Mouse (Mus musculus): ENCODE measurements around the gene Sp2. TPM values are rescaled to one million over a fixed set of nuclear protein-coding genes. Genes with fewer than 3 reads are reported as not detected.
A peak's percentile ranks its signal among the peaks of the same experiment; 100 is the strongest.

The Sp2 gene
- polyA plus RNA-seq, 1 experiment from 2014 or later, result 15.0 TPM

GRCm38 (mm10) chr11:96980021-96980420 lies 2.7 kb downstream of the Sp2 start:
- H3K36me3 ChIP-seq (ENCODE audit: control insufficient read depth, insufficient read depth, low read length), result no peaks in the 10 kb centered on the region
- peaks cover 10 to 16% of the 10 kb centered on the region in 2 experiments for H3K4me1 ChIP-seq (ENCODE audit: control insufficient read depth in 2 of 2, insufficient read depth in 2 of 2, low read length in 2 of 2)
- H3K4me3 ChIP-seq (ENCODE audit: control insufficient read depth in 1 of 2, insufficient read depth in 1 of 2, low read depth in 1 of 2, low read length in 2 of 2), result no peak overlapping the region
- H3K27me3 ChIP-seq (ENCODE audit: control insufficient read depth, insufficient read depth, low read length), result peaks cover 20% of the 10 kb centered on the region
- H3K27ac ChIP-seq (replicated peaks in 1 of 2; ENCODE audit: control insufficient read depth in 1 of 2, insufficient read depth in 1 of 2, low read depth in 2 of 2, low read length in 2 of 2), result no peak overlapping the region
- H3K4me2 ChIP-seq (ENCODE audit: low read length), result no peak overlapping the region
- H3K9me3 ChIP-seq (ENCODE audit: control insufficient read depth, low read length), result no peaks in the 10 kb centered on the region
- no peak for ATAC-seq (ENCODE audit: insufficient number of reproducible peaks, insufficient read depth, low FRiP score, low read depth)
- no peak overlapping the region for H3K9ac ChIP-seq (ENCODE audit: low read length)
- WGBS, result 71% methylated on average over 5 of the region's 5 CpGs

GRCm38 (mm10) chr11:96979329-96979728 lies 3.4 kb downstream of the Sp2 start:
- Histone ChIP-seq H3K27ac (replicated peaks in 1 of 2; ENCODE audit: control insufficient read depth in 1 of 2, insufficient read depth in 1 of 2, low read depth in 2 of 2, low read length in 2 of 2) (no peak overlapping the region), H3K4me1 (ENCODE audit: control insufficient read depth in 2 of 2, insufficient read depth in 2 of 2, low read length in 2 of 2) (peaks cover 10 to 19% of the 10 kb centered on the region in 2 experiments), H3K27me3 (ENCODE audit: control insufficient read depth, insufficient read depth, low read length) (peaks cover 13% of the 10 kb centered on the region), H3K9me3 (ENCODE audit: control insufficient read depth, low read length) (no peaks in the 10 kb centered on the region), H3K4me2 (ENCODE audit: low read length) (no peak overlapping the region), H3K36me3 (ENCODE audit: control insufficient read depth, insufficient read depth, low read length) (no peaks in the 10 kb centered on the region), H3K4me3 (ENCODE audit: control insufficient read depth in 1 of 2, insufficient read depth in 1 of 2, low read depth in 1 of 2, low read length in 2 of 2) (no peak overlapping the region), H3K9ac (ENCODE audit: low read length) (no peak overlapping the region)
- 87% methylated on average over 7 of the region's 7 CpGs for WGBS
- no peak for ATAC-seq (ENCODE audit: insufficient number of reproducible peaks, insufficient read depth, low FRiP score, low read depth)

GRCm38 (mm10) chr11:96978401-96979246 lies 4.1 kb downstream of the Sp2 start:
- peaks cover 10 to 26% of the 10 kb centered on the region in 2 experiments for H3K4me1 ChIP-seq (ENCODE audit: control insufficient read depth in 2 of 2, insufficient read depth in 2 of 2, low read length in 2 of 2)
- peak overlapping the region; percentile 53 to 63 for H3K4me3 ChIP-seq (ENCODE audit: control insufficient read depth in 1 of 2, insufficient read depth in 1 of 2, low read depth in 1 of 2, low read length in 2 of 2)
- ATAC-seq (ENCODE audit: insufficient number of reproducible peaks, insufficient read depth, low FRiP score, low read depth), result no peak
- no peaks in the 10 kb centered on the region for H3K36me3 ChIP-seq (ENCODE audit: control insufficient read depth, insufficient read depth, low read length)
- no peaks in the 10 kb centered on the region for H3K9me3 ChIP-seq (ENCODE audit: control insufficient read depth, low read length)
- H3K4me2 ChIP-seq (ENCODE audit: low read length), result peak overlapping the region; percentile 84
- H3K27ac ChIP-seq (replicated peaks in 1 of 2; ENCODE audit: control insufficient read depth in 1 of 2, insufficient read depth in 1 of 2, low read depth in 2 of 2, low read length in 2 of 2), result peak overlapping the region; percentile 76 to 77
- 27% methylated on average over 17 of the region's 17 CpGs for WGBS
- H3K27me3 ChIP-seq (ENCODE audit: control insufficient read depth, insufficient read depth, low read length), result peaks cover 6% of the 10 kb centered on the region
- peak overlapping the region; percentile 77 for H3K9ac ChIP-seq (ENCODE audit: low read length)

- Histone ChIP-seq H3K4me1 (ENCODE audit: control insufficient read depth in 2 of 2, insufficient read depth in 2 of 2, low read length in 2 of 2) (peaks cover 12 to 33% of the 10 kb centered on the region in 2 experiments), H3K27ac (replicated peaks in 1 of 2; ENCODE audit: control insufficient read depth in 1 of 2, insufficient read depth in 1 of 2, low read depth in 2 of 2, low read length in 2 of 2) (peak overlapping the region; percentile 86 to 96), H3K4me3 (ENCODE audit: control insufficient read depth in 1 of 2, insufficient read depth in 1 of 2, low read depth in 1 of 2, low read length in 2 of 2) (peak overlapping the region; percentile 81 to 84), H3K4me2 (ENCODE audit: low read length) (peak overlapping the region; percentile 84), H3K9me3 (ENCODE audit: control insufficient read depth, low read length) (no peaks in the 10 kb centered on the region), H3K9ac (ENCODE audit: low read length) (peak overlapping the region; percentile 95), H3K36me3 (ENCODE audit: control insufficient read depth, insufficient read depth, low read length) (no peaks in the 10 kb centered on the region), H3K27me3 (ENCODE audit: control insufficient read depth, insufficient read depth, low read length) (no peaks in the 10 kb centered on the region)
- WGBS, result under 1% methylated on average over 45 of the region's 45 CpGs
- peak; percentile 94 for ATAC-seq (ENCODE audit: insufficient number of reproducible peaks, insufficient read depth, low FRiP score, low read depth)
Observed at GRCm38 (mm10) chr11:96977606-96978400, 5.0 kb downstream of the Sp2 start.

GRCm38 (mm10) chr11:96976911-96977591 lies 5.7 kb downstream of the Sp2 start:
- Histone ChIP-seq H3K9me3 (ENCODE audit: control insufficient read depth, low read length) (no peaks in the 10 kb centered on the region), H3K4me2 (ENCODE audit: low read length) (peak overlapping the region; percentile 78), H3K4me3 (ENCODE audit: control insufficient read depth in 1 of 2, insufficient read depth in 1 of 2, low read depth in 1 of 2, low read length in 2 of 2) (peak overlapping the region; percentile 81 to 84), H3K27ac (replicated peaks in 1 of 2; ENCODE audit: control insufficient read depth in 1 of 2, insufficient read depth in 1 of 2, low read depth in 2 of 2, low read length in 2 of 2) (peak overlapping the region; percentile 89 to 96), H3K4me1 (ENCODE audit: control insufficient read depth in 2 of 2, insufficient read depth in 2 of 2, low read length in 2 of 2) (peaks cover 17 to 39% of the 10 kb centered on the region in 2 experiments), H3K27me3 (ENCODE audit: control insufficient read depth, insufficient read depth, low read length) (no peaks in the 10 kb centered on the region), H3K9ac (ENCODE audit: low read length) (peak overlapping the region; percentile 95), H3K36me3 (ENCODE audit: control insufficient read depth, insufficient read depth, low read length) (no peaks in the 10 kb centered on the region)
- WGBS, result under 1% methylated on average over 44 of the region's 50 CpGs
- ATAC-seq (ENCODE audit: insufficient number of reproducible peaks, insufficient read depth, low FRiP score, low read depth), result peak; percentile 75

- 42% methylated on average over 3 of the region's 3 CpGs for WGBS
- Histone ChIP-seq H3K4me1 (ENCODE audit: control insufficient read depth in 2 of 2, insufficient read depth in 2 of 2, low read length in 2 of 2) (peaks cover 23 to 46% of the 10 kb centered on the region in 2 experiments), H3K27me3 (ENCODE audit: control insufficient read depth, insufficient read depth, low read length) (no peaks in the 10 kb centered on the region), H3K4me3 (ENCODE audit: control insufficient read depth in 1 of 2, insufficient read depth in 1 of 2, low read depth in 1 of 2, low read length in 2 of 2) (peak overlapping the region; percentile 81 to 84; a peak in 3 of 4 replicates), H3K9me3 (ENCODE audit: control insufficient read depth, low read length) (no peaks in the 10 kb centered on the region), H3K9ac (ENCODE audit: low read length) (peak overlapping the region; percentile 95), H3K27ac (replicated peaks in 1 of 2; ENCODE audit: control insufficient read depth in 1 of 2, insufficient read depth in 1 of 2, low read depth in 2 of 2, low read length in 2 of 2) (peak overlapping the region; percentile 89 to 96), H3K4me2 (ENCODE audit: low read length) (peak overlapping the region; percentile 78), H3K36me3 (ENCODE audit: control insufficient read depth, insufficient read depth, low read length) (no peaks in the 10 kb centered on the region)
- no peak for ATAC-seq (ENCODE audit: insufficient number of reproducible peaks, insufficient read depth, low FRiP score, low read depth)
Observed at GRCm38 (mm10) chr11:96976379-96976687, 6.4 kb downstream of the Sp2 start.
